Mouse (Mus musculus) lung, postnatal 0 days (tissue): ENCODE measurements around the gene Immp2l. TPM values are rescaled to one million over a fixed set of nuclear protein-coding genes. Genes with fewer than 3 reads are reported as not detected.

Source experiments
- ATAC-seq: fragments of 200-750 bp; cut with Nextera tagmentation; 2 replicates; pipeline ENCODE4 v1.8.0; 2017; ENCODE audit warnings: moderate library complexity
- DNase-seq: peaks from one replicate; pipeline ENCODE4 v3.0.0-alpha.2; 2016; ENCODE audit warnings: low spot score
- H3K27ac ChIP-seq: fragments of 300-500 bp; sonication (generic); 2 replicates; pipeline ENCODE4 v1.5.1; 2014; ENCODE audit warnings: antibody characterized with exemption, mild to moderate bottlenecking, low read length, mixed read lengths
- H3K27me3 ChIP-seq: fragments of 300-500 bp; sonication (generic); replicated peaks from 2 replicates; pipeline ENCODE4 v1.6.1; 2014; ENCODE audit warnings: low read length, mixed read lengths; ENCODE audit not compliant: insufficient read depth
- H3K36me3 ChIP-seq: fragments of 300-500 bp; sonication (generic); 2 replicates; pipeline ENCODE4 v1.6.1; 2014; ENCODE audit warnings: low read length, mixed read lengths; ENCODE audit not compliant: insufficient read depth
- H3K4me1 ChIP-seq: fragments of 300-500 bp; sonication (generic); 2 replicates; pipeline ENCODE4 v1.6.1; 2014; ENCODE audit warnings: antibody characterized with exemption, low read depth, low read length, mixed read lengths; ENCODE audit not compliant: insufficient read depth
- H3K4me2 ChIP-seq: fragments of 300-500 bp; sonication (generic); replicated peaks from 2 replicates; pipeline ENCODE4 v1.6.1; 2014; ENCODE audit warnings: low read depth, mild to moderate bottlenecking, low read length, moderate library complexity, mixed read lengths
- H3K4me3 ChIP-seq: fragments of 300-500 bp; sonication (generic); 2 replicates; pipeline ENCODE4 v1.5.1; 2014; ENCODE audit warnings: low read depth, low read length
- H3K9ac ChIP-seq: fragments of 300-500 bp; sonication (generic); replicated peaks from 2 replicates; pipeline ENCODE4 v1.6.1; 2014; ENCODE audit warnings: low read depth, mild to moderate bottlenecking
- H3K9me3 ChIP-seq: fragments of 300-500 bp; sonication (generic); 2 replicates; pipeline ENCODE4 v1.6.1; 2016; ENCODE audit warnings: low read length, mixed read lengths
- CTCF ChIP-seq: IDR thresholded peaks from 2 replicates; pipeline ENCODE4 v1.5.1; 2016; ENCODE audit warnings: antibody characterized with exemption, mild to moderate bottlenecking
- EP300 ChIP-seq: IDR thresholded peaks from 2 replicates; pipeline ENCODE4 v1.6.1; 2016; ENCODE audit warnings: antibody characterized with exemption, mild to moderate bottlenecking, control low read depth
- WGBS: fragments of 180-500 bp; shearing (Covaris S2); extraction: QIAGEN DNeasy Blood & Tissue Kit; methylation state at CpG from one replicate; pipeline ENCODE4 v1.1.7; 2014; 5-methylcytosine and 5-hydroxymethylcytosine counted together
- polyA plus RNA-seq: library from polyadenylated mRNA; unstranded; fragments of >200 nt; fragmentation: Nextera tagmentation; extraction: Ambion mirVana; gene quantifications from 2 replicates; pipeline ENCODE4 v1.2.1, GENCODE M21; 2015

Immp2l gene
- polyA plus RNA-seq, 1 experiment from 2014 or later, result 5.2 TPM

DNA sequence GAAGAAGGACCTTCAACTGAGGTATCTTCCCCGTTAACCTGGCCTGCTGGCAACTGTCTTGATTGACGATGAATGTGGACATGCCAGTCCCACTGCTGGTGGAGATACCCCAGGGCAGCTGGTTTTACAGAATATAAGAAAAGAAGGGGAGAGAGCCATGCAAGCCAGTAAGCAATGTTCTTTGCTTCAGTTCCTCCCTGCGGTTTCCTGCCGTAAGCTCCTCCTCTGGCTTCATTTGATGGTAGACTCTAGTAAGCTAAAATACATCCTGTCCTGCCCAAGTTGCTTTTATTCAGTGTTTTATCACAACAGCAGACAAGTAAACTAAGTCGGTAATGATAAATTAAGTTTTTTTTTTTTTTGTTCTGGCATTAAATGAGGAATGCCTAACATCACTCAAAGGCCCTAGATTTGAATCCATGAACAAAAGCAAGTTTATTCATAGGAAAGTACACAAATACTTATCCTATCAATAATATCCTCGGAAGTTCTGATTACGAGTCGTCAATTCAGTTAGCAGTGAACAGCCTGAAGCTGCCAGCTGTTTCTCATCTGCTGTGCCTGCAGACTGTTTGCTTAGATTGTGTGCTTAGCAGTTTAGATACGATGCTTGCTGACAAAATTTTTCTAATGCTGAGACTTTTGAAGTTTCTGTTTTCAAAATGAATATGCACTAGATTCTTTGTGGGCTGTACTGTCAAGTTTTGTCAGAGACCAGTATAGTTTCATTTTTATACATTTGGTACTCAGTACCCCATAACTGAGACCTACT, 476.3 kb downstream of the Immp2l start:
- ATAC-seq (no peak), DNase-seq (peak; percentile 24)
- H3K4me3 ChIP-seq, result no peak overlapping the region
- TF ChIP-seq CTCF, result no peak
- no peak for TF ChIP-seq EP300
- no peak overlapping the region for H3K4me2 ChIP-seq
- H3K27me3 ChIP-seq, result no peaks in the 10 kb centered on the region
- no peak overlapping the region for H3K9ac ChIP-seq
- no peak overlapping the region for H3K27ac ChIP-seq
- 39% methylated on average over 9 of the region's 9 CpGs for WGBS
- no peaks in the 10 kb centered on the region for H3K9me3 ChIP-seq
- H3K36me3 ChIP-seq, result no peaks in the 10 kb centered on the region
- H3K4me1 ChIP-seq, result no peaks in the 10 kb centered on the region

DNA sequence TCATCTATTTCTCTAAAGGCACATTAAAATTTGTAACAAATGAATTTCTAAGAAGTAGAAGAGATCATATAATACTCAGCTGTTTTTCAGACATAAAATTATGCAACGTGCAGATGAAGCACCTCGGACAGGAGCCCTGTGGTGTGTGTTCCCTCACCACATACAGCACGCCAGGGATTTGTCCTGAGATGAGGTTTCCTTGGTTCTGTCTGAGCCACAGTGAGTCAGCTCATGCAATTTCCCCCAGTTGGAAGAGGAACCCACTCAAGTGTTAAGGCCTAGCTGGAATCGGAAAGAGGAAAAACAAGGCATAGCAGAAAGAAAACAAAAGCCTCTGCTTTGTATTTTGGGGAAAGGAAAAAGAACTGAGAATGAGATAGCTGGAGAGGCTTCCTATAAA, 484.7 kb downstream of the Immp2l start:
- Histone ChIP-seq H3K9me3 (no peaks in the 10 kb centered on the region), H3K27ac (no peak overlapping the region), H3K9ac (no peak overlapping the region), H3K4me1 (no peaks in the 10 kb centered on the region), H3K36me3 (no peaks in the 10 kb centered on the region), H3K27me3 (no peaks in the 10 kb centered on the region), H3K4me3 (no peak overlapping the region), H3K4me2 (no peak overlapping the region)
- TF ChIP-seq CTCF, result no peak
- TF ChIP-seq EP300, result no peak
- ATAC-seq (no peak), DNase-seq (no peak)
- 74% methylated on average over 4 of the region's 4 CpGs for WGBS

DNA sequence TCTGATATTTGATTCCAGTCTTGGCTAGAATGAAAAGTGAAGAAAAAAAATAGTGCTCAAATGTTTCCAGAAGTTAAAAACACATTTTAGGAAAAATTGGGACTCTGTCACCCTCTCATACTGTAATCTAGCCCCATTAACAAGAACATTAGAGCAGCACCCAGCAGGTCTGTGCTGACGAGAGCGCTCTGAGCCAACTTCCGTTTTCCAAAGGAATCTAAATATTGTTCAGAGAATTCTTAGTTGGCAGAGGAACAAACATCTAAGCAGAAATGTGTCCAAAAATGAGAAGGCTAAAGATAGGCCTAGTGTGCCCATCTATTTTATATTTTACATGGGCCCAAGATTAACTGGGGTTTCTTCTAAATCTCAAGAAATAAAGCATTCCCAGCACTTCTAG, 486.7 kb downstream of the Immp2l start:
- WGBS, result 48% methylated on average over 3 of the region's 3 CpGs
- H3K4me1 ChIP-seq, result no peaks in the 10 kb centered on the region
- no peak overlapping the region for H3K9ac ChIP-seq

DNA sequence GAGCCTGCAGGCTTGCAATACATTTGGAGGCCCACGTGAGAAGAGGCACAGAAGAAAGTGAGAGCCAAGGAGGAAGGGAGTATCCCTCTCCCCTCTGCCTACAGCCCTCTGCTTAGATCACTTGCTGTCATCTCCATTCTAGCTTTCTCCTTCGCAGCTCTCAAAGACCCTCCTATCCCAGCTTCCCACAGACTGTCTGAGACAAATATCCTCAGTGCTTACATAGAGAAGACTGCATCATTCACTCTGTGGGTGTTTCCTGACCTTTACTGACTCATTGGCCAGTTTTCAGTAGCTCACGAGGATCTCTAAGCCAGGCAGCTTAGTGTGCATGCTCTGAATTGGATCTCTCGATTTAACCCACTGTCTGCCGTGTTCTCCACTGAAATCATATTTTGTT, 495.0 kb downstream of the Immp2l start:
- Histone ChIP-seq H3K4me3 (no peak overlapping the region), H3K9ac (no peak overlapping the region), H3K27me3 (no peaks in the 10 kb centered on the region), H3K4me1 (no peaks in the 10 kb centered on the region), H3K36me3 (no peaks in the 10 kb centered on the region), H3K9me3 (no peaks in the 10 kb centered on the region), H3K4me2 (no peak overlapping the region), H3K27ac (no peak overlapping the region)
- TF ChIP-seq EP300 (no peak), CTCF (no peak)
- ATAC-seq, result no peak
- WGBS, result 47% methylated on average over 5 of the region's 5 CpGs
- peak; percentile 15 for DNase-seq

More for the DNA sequence above, 486.7 kb downstream of the Immp2l start:
- Histone ChIP-seq H3K27ac (no peak overlapping the region), H3K27me3 (no peaks in the 10 kb centered on the region), H3K9me3 (no peaks in the 10 kb centered on the region), H3K4me2 (no peak overlapping the region), H3K36me3 (no peaks in the 10 kb centered on the region), H3K4me3 (no peak overlapping the region)
- no peak for ATAC-seq
- no peak for TF ChIP-seq EP300
- TF ChIP-seq CTCF, result no peak
- DNase-seq, result no peak

DNA sequence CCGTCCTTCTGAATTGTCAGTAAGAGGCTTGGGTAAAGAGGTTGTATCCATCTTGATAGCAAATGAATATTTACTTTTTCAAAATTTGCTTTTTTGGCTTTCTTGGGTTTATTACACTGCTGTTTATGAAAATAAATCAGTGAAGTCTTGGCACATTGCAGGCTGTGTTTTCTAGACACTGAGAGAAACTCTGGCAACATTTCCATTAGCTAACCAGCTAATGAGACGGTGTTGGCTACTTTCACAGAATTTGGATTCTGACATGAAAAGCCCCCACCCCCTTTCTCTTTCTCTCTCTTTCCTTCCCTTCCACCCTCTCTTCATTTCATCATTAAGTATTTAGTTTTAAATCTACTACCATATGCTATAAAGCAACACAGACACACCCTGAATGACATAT, 496.4 kb downstream of the Immp2l start:
- no peak overlapping the region for H3K4me2 ChIP-seq
- TF ChIP-seq CTCF, result no peak
- TF ChIP-seq EP300, result no peak
- H3K9me3 ChIP-seq, result no peaks in the 10 kb centered on the region
- H3K4me1 ChIP-seq, result no peaks in the 10 kb centered on the region
- no peaks in the 10 kb centered on the region for H3K27me3 ChIP-seq
- H3K27ac ChIP-seq, result no peak overlapping the region
- ATAC-seq (no peak), DNase-seq (no peak)
- H3K36me3 ChIP-seq, result no peaks in the 10 kb centered on the region
- H3K4me3 ChIP-seq, result no peak overlapping the region
- 48% methylated on average over 2 of the region's 2 CpGs for WGBS
- H3K9ac ChIP-seq, result no peak overlapping the region

DNA sequence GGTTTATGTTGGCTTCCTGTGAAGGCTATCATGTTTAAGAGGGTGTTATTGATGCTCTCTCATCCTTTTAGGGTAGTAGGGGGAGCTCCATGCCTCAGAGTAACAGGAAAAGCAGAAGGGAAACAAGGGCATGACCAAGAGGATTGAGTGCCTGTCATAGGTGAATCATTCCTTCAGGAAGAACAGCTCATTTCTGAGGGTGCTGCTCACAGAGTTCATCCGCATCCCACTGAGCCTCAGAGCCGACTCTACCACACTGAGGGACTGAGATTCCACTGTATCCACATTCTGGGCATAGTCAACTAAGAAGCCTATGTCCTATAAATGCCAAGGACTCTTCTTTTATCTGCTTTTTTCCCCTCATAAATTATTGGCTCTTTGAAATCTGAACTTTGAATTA, 497.8 kb downstream of the Immp2l start:
- no peak overlapping the region for H3K9ac ChIP-seq
- WGBS, result 66% methylated on average over 2 of the region's 2 CpGs
- TF ChIP-seq CTCF, result no peak
- TF ChIP-seq EP300, result no peak
- H3K9me3 ChIP-seq, result no peaks in the 10 kb centered on the region
- ATAC-seq (no peak), DNase-seq (no peak)
- no peak overlapping the region for H3K4me3 ChIP-seq
- H3K4me2 ChIP-seq, result no peak overlapping the region
- H3K27me3 ChIP-seq, result no peaks in the 10 kb centered on the region
- H3K4me1 ChIP-seq, result no peaks in the 10 kb centered on the region
- no peaks in the 10 kb centered on the region for H3K36me3 ChIP-seq
- H3K27ac ChIP-seq, result no peak overlapping the region

DNA sequence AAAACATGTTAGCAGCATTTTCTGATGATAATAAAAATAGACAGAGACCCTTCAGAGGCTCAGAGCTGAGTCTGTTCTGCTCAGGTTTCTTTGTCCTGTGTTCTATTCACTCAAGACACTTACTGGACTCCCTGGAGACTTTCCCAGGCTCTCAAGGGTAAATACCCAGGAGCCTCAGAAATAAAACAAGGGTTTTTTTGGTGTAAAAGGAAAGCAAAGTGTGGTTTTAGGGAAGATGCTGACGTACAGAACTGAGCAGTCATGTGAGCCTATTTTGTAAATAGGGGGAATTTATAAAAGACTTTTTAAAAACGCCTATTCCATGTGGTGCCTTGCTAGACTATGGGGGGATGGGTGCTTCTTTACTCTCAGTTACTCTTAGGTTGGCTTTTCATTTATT, 502.8 kb downstream of the Immp2l start:
- no peaks in the 10 kb centered on the region for H3K9me3 ChIP-seq
- TF ChIP-seq EP300, result no peak
- TF ChIP-seq CTCF, result no peak
- WGBS, result 53% methylated on average over 2 of the region's 2 CpGs

More for the DNA sequence above, 502.8 kb downstream of the Immp2l start:
- ATAC-seq (no peak), DNase-seq (no peak)
- H3K27ac ChIP-seq, result no peak overlapping the region
- H3K27me3 ChIP-seq, result no peaks in the 10 kb centered on the region
- H3K36me3 ChIP-seq, result no peaks in the 10 kb centered on the region
- H3K4me2 ChIP-seq, result no peak overlapping the region
- no peak overlapping the region for H3K4me3 ChIP-seq
- no peak overlapping the region for H3K9ac ChIP-seq
- H3K4me1 ChIP-seq, result no peaks in the 10 kb centered on the region
